Mouse (Mus musculus) spleen, adult 2 months (tissue): Measurements from ENCODE around the gene Nup37. TPM values are rescaled to one million over a fixed set of nuclear protein-coding genes. Genes with fewer than 3 reads are reported as not detected.

ENCODE experiments used
- DNase-seq, 2 experiments: peaks; one replicate each; pipeline versions ENCODE4 v3.0.0 to v3.0.0-alpha.2; 2012 to 2021; ENCODE audit warnings: low spot score in 2 of 2, low read depth in 1 of 2
- H3K27ac ChIP-seq: fragments of 200-500 bp; 2 replicates; pipeline ENCODE4 v1.5.1; 2012; ENCODE audit warnings: low read length, inconsistent platforms; ENCODE audit not compliant: insufficient read depth
- H3K27me3 ChIP-seq: fragments of 200-500 bp; 2 replicates; pipeline ENCODE4 v1.6.1; 2012; ENCODE audit warnings: mild to moderate bottlenecking, moderate library complexity, low read length, inconsistent platforms; ENCODE audit not compliant: control insufficient read depth, insufficient read depth
- H3K36me3 ChIP-seq: fragments of 200-500 bp; 2 replicates; pipeline ENCODE4 v1.6.1; 2012; ENCODE audit warnings: mild to moderate bottlenecking, low read length, inconsistent platforms; ENCODE audit not compliant: control insufficient read depth, insufficient read depth
- H3K4me1 ChIP-seq: fragments of 200-500 bp; 2 replicates; pipeline ENCODE4 v1.6.1; 2011; ENCODE audit warnings: inconsistent platforms; ENCODE audit not compliant: control insufficient read depth, insufficient read depth, insufficient read length
- H3K4me3 ChIP-seq: fragments of 200-500 bp; 2 replicates; pipeline ENCODE4 v1.5.1; 2011; ENCODE audit warnings: mild to moderate bottlenecking, inconsistent platforms; ENCODE audit not compliant: insufficient read depth, insufficient read length; ENCODE audit errors: extremely low read depth
- CTCF ChIP-seq: fragments of 200-500 bp; IDR thresholded peaks from 2 replicates; pipeline ENCODE4 v1.5.1; 2011; ENCODE audit warnings: mild to moderate bottlenecking, inconsistent platforms; ENCODE audit not compliant: insufficient read depth, insufficient read length, insufficient replicate concordance; ENCODE audit errors: extremely low read depth
- POLR2A ChIP-seq: fragments of 200-500 bp; IDR thresholded peaks from 2 replicates; pipeline ENCODE4 v1.6.1; 2011; ENCODE audit warnings: low read depth, low read length, inconsistent platforms
- WGBS: fragments of 180-500 bp; shearing (Covaris S2); methylation state at CpG from one replicate; pipeline ENCODE4 v1.1.7; 2018; 5-methylcytosine and 5-hydroxymethylcytosine counted together
- polyA plus RNA-seq: library from polyadenylated mRNA; depleted of rRNA; stranded (reverse); fragments of >200 nt; gene quantifications from 2 replicates; pipeline ENCODE4 v1.2.3, GENCODE M21; 2012; rRNA removed

The Nup37 gene
- polyA plus RNA-seq: 2.1 and 2.3 TPM in 2 replicates

DNA sequence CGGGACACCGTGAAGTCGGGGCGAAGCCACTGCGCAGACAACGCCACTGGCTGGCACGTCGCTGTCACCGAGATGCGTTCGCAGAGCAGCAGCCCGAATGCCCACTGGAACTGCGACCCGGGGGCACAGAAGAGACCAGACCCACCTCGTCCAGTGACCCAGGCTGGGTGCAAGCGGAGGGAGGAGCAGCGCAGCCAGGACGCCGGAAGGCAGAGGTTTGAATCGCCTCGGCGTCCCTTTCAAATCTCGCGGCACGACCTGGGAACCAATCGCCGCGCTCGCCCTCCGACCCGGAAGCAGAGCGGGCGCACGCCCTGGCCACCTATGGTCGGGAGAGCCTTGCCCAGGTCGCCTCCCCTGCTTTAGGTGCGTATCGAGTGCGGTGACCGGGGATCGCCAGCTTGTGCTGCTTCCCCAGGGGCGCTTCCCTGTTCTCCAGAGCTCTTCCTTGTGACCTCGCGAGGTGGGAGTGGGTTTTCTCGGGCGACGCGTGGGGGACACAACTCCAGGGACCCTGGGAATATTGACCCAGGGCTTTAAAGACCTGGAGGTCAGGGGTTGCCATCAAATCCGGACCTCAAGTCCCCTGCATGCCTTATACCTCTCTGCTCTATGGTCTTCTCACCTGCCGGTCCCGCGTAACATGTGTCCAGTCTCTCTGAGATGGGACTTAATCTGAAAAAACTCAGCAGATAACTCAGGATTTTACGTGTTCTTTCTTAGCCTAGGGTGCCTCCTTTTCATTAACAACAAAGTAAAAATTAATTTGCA lies at the start of gene Nup37, which contains the start of gene Parpbp:
TSS of gene Nup37 (plus strand) at position 286 of the 771 bp plus-strand sequence.
TSS of gene Parpbp (minus strand) at position 235 of the 771 bp plus-strand sequence.
- Histone ChIP-seq H3K27me3 (no peaks in the 10 kb centered on the region), H3K4me1 (no peaks in the 10 kb centered on the region), H3K27ac (no peak within 1 kb of the TSS), H3K36me3 (no peaks in the 10 kb centered on the region), H3K4me3 (peak within 1 kb of the TSS; percentile 88)
- TF ChIP-seq CTCF (no peak), POLR2A (peak; percentile 34; the same call in 1 of the 2 replicates)
- WGBS: 1% methylated on average over 53 of the region's 53 CpGs
- peak; percentile 61 to 84 for DNase-seq

DNA sequence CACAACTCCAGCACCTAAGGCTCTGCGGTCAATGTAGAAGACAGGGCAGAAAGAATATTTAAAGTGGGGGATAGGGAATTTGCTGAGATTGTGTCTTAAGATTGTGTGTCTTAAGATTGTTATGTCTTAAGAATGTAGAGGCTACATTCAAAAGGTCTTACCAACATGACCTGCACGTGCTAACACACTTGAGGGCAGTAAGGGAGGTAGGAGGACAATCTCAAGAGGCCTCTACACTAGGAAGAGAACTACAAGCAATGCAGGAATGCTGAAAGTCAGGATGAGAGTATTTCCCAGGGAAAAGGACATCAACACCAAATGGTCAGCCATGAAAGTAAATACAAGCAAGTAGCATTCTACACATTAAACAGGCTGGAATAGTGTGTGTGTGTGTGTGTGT lies 40.6 kb upstream of the Nup37 start:
- no peaks in the 10 kb centered on the region for H3K4me1 ChIP-seq
- no peaks in the 10 kb centered on the region for H3K27me3 ChIP-seq
- no peak overlapping the region for H3K27ac ChIP-seq
- TF ChIP-seq CTCF: no peak
- TF ChIP-seq POLR2A: no peak
- H3K36me3 ChIP-seq: no peaks in the 10 kb centered on the region
- no peak overlapping the region for H3K4me3 ChIP-seq
- whole genome bisulfite sequencing: 93% methylated on average over 2 of the region's 2 CpGs
- DNase-seq: no peak

GRCm38 (mm10) chr10:88113290-88113689 lies 33.5 kb upstream of the Nup37 start:
- Histone ChIP-seq H3K36me3 (no peaks in the 10 kb centered on the region), H3K27ac (no peak overlapping the region), H3K4me3 (no peak overlapping the region), H3K27me3 (no peaks in the 10 kb centered on the region), H3K4me1 (no peaks in the 10 kb centered on the region)
- 91% methylated on average over 2 of the region's 2 CpGs for WGBS
- TF ChIP-seq CTCF (no peak), POLR2A (no peak)
- DNase-seq: no peak

- Histone ChIP-seq H3K4me3 (no peak overlapping the region), H3K27me3 (no peaks in the 10 kb centered on the region), H3K27ac (no peak overlapping the region), H3K36me3 (no peaks in the 10 kb centered on the region), H3K4me1 (no peaks in the 10 kb centered on the region)
- DNase-seq: no peak
- TF ChIP-seq POLR2A: no peak
- no peak for TF ChIP-seq CTCF
Measured at GRCm38 (mm10) chr10:88119721-88120120, 27.1 kb upstream of the Nup37 start.

- H3K4me1 ChIP-seq: no peaks in the 10 kb centered on the region
- no peaks in the 10 kb centered on the region for H3K27me3 ChIP-seq
- H3K4me3 ChIP-seq: no peak overlapping the region
- H3K36me3 ChIP-seq: no peaks in the 10 kb centered on the region
- TF ChIP-seq CTCF (no peak), POLR2A (no peak)
- DNase-seq: no peak
- WGBS: 97% methylated on average over 16 of the region's 16 CpGs
- H3K27ac ChIP-seq: no peak overlapping the region
Measured at GRCm38 (mm10) chr10:88135630-88136029, 11.2 kb upstream of the Nup37 start.

DNA sequence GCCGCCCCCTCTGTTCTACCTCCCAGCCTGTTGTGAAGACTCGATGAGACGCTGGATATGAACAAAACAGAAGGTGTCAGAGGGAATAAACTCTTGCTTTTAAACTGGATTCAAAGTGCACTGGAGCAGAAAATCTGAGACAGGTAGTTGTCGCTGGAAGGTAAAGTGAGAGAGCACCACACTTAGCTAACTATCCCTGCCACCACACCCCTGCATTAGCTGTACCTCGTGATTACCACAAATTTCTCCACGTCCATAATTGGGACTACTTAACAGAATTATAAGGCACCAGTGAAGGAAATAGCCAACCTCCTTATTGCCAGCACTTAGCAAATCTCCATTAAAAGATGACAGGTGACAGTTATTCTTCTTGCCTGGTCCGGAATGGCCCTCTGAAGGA lies 605 bp upstream of the Nup37 start:
- no peaks in the 10 kb centered on the region for H3K36me3 ChIP-seq
- 22% methylated on average over 7 of the region's 7 CpGs for WGBS
- H3K27me3 ChIP-seq: no peaks in the 10 kb centered on the region
- TF ChIP-seq CTCF: no peak
- no peak for TF ChIP-seq POLR2A
- no peaks in the 10 kb centered on the region for H3K4me1 ChIP-seq
- peak overlapping the region; percentile 88 for H3K4me3 ChIP-seq
- no peak for DNase-seq
- no peak overlapping the region for H3K27ac ChIP-seq

DNA sequence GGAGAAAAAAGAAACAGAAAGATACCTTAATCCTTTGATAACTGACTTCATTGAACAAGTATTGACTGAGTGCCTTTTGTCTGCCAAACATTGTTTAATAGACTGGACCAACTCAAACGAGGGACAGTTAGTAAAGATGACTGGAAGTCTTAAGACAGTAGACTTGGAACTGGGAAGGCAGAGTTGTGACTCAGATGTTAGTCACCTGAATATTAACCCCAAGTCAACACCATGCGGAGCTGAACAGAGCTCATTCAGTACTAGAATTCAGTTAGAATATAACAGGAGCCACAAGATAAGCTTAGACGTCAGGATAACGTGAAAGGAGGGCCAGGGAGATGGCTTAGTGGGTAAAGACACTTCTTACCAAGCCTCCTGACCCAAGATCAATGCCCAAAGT lies 3.6 kb downstream of the Nup37 start:
- 93% methylated on average over 4 of the region's 4 CpGs for WGBS
- Histone ChIP-seq H3K27ac (no peak overlapping the region), H3K4me3 (no peak overlapping the region), H3K36me3 (peaks cover 3% of the 10 kb centered on the region; the same call in 1 of the 2 replicates), H3K27me3 (no peaks in the 10 kb centered on the region), H3K4me1 (no peaks in the 10 kb centered on the region)
- DNase-seq: no peak
- TF ChIP-seq CTCF: no peak
- no peak for TF ChIP-seq POLR2A
